Mouse (Mus musculus) cerebellum, postnatal 36 days (tissue): ENCODE results near the gene Bax.
"Not testable (repeated sequence)": the region's sequence is repeated elsewhere in the genome, so short reads cannot be mapped to it uniquely, and the experiment has no call there.

Source experiments
- DNase-seq, 2 experiments: peaks; one replicate each; pipeline ENCODE4 v3.0.0; 2021 to 2022; ENCODE audit warnings: mixed read lengths in 2 of 2

Bax gene

DNA sequence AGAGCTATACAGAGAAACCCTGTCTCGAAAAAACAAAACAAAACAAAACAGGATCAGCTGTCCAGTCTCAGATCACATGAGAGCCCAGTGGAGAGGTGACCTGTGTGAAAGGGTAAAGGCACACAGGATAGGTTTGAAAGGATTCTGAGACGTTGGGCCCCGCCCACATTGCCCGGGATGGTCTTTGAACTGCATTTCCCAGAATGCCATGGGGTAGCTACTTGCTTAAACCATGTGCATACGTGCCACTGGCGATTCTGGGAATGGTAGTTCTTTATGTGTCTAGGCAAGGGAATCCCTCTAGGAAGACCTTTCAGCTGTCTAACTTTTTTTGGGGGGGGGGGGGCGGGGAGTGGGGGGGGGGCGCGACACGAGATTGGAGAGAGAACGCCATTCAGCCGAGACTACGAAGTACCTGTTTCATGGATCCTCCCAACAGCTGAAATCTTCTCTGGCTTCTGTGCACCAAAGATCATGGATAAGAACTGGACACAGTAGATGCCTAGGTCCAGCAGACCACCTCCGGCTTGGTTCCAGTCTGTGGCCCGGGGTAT is 14.8 kb upstream of the Bax start, which contains the start of gene Tulp2:
Gene Tulp2, plus strand, starts transcription at position 504 of the 554 bp plus-strand sequence.
- DNase-seq: peak; percentile 66 to 71

- DNase-seq: not testable (repeated sequence)
These were observed 13.6 kb upstream of the Bax start for GRCm38 (mm10) chr7:45480310-45480709.

DNA sequence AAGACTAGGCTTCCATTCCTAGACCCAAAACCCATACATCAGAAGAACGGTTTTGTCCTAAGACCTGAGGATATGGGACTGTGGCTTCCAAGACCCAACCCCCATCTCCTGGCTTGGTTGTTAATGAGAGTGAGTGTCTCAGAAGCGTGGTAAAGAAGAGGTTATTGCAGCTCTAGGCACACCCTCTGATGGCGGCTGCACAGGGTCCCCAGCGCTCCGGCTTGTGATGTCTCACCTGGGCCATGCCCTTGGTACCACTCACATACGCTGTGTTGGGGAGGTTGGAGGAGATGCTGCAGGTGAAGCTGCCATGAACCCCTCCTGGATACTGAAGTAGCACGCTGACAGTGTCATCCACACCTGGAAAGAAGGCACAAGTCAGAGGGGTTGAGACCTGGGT is 12.1 kb upstream of the Bax start:
- no peak for DNase-seq

DNA sequence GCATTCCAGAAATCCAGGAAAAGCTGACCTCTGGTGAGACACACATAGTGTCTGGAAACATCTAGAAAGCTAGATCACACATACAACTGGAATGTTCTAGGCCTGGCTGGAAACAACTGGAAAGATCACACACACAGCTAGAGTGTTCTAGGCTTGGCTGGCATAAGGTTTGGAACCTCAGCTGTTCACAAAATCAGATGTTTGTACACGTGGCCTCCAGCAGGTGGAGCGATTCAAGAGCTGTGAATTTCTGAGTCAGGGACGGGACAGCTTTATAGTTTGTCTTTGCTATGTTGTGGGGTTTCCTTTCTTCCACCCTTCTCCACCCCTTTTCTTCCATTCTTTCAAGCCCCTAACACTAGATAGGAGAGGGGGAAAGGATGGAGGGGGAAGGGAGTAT is 10.3 kb upstream of the Bax start:
- DNase-seq: peak; percentile 74 to 81

GRCm38 (mm10) chr7:45476453-45476852 is 9.8 kb upstream of the Bax start:
- DNase-seq: no peak

DNA sequence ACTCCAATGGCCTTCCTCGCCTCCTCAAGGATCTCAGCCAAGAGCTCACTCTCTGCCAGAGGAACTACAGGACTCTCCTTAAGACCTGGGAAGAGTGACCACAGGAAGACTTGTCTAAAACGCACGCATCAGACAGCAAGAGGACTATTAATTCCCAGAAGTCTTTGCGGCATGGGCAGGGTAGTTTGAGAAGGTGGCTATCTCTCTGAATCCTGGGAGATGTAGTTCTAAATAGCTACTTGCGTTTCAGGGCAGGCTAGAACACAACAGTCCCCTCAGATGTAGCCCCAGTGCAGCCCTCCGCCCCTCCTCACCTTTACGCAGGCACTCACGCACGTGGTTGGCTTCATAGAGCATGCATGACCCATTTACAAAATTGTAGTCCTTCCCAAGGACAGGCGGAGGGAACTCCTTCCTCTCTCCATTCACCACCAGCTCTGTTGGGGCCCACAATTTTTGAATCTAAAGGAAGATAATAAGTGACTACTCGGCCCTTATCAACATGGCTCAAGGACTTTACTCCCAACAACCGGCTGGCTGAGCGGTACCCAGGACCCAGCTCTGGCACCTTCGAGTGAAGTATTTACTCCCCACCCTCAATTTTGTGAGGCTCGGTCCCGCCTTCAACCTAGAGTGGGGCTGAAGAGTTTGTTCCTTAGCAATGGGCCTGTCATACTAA is 8.7 kb upstream of the Bax start:
- DNase-seq: peak in 1 of 2 experiments; percentile 53

DNA sequence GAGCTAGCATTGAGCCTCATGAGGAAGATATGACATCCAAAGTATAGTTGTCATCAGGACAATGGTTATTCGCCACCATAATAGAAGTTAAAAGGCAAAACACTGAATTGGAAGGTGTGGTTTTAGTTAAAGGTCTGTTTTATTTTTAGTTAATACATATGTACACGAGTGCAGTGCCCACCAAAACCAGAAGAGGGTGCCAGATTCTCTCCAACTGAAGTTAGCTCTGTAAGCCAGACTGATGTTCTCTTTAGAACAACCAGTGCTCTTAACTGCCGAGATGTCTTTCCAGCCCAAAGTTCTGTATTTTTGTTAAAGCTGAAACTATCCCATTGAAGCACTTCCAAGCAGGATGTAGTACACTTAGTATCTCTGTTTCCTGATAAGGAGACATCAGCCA is 4.2 kb upstream of the Bax start:
- DNase-seq: peak; percentile 76 to 84

DNA sequence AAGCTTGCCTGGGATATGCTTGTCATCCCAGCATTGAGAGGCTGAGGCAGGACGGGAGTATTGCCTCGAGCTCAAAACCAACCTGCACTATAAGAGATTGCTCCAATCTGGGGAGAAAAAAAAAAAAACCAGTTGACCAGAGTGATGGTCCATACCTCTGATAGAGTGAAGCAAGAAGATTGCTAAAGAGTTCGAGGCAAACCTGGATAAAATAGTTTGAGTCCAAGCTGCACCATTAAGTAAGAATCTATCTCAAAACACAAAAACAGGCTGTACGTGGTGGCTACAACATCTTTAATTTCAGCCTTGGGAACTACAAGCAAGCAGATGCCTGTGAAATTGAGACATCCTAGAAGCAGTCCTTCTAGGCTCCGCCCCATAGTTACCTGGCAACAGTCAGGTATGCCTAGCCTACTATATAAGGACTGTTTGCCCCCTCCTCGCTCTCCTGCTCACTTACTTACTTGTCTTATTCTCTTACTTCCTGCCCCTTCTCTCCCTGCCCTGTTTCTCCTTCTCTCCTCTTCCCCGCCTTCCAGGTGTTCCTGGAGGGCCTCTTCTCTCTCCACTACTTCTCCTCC is 482 bp upstream of the Bax start:
- DNase-seq: no peak

- DNase-seq: no peak
These were observed 1.1 kb downstream of the Bax start for GRCm38 (mm10) chr7:45465549-45465948.

- DNase-seq: no peak
These were observed 1.6 kb downstream of the Bax start for GRCm38 (mm10) chr7:45465112-45465511.

DNA sequence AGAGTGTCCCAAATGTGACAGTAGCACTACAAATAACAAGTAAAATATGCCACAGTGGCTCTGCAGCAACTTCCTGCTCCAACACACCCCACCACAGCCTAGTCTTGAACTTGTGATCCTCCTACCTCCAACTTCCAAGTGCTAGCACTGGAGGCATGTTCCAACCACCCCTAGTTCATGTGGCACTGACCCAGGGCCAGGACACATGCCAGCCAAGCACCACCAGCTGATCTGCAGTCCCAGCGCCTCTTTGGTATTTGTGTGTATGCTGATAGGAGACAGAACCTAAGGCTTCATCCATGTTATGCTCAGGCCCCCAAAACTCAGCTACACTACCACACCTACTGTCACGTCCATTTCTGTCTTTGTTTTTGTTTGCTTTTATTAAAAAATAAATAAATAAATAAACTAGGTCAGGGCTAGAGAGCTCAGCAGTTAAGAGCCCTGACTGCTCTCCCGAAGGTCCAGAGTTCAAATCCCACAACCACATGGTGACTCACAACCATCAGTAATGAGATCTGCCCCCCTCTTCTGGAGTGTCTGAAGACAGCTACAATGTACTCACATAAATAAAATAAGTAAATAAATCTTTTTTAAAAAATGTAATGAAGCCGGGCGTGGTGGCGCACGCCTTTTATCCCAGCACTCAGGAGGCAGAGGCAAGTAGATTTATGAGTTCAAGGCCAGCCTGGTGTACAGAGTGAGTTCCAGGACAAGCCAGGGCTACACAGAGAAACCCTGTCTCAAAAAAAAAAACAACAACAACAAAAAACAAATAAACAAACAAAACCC is 2.5 kb downstream of the Bax start:
- no peak for DNase-seq

DNA sequence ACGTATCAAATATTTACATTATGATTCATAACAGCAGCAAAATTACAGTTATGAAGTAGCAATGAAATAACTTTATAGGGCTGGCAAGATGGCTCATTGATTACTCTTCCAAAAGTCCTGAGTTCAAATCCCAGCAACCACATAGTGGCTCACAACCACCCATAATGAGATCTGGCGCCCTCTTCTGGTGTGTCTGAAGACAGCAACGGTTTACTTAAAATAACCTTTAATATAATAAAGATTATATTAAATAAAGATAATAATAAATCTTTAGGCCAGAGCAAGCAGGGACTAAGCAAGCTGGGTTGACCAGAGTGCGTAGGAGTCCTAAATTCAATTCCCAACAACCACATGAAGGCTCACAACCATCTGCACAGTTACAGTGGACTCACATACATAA is 3.8 kb downstream of the Bax start:
- DNase-seq: not testable (repeated sequence)

DNA sequence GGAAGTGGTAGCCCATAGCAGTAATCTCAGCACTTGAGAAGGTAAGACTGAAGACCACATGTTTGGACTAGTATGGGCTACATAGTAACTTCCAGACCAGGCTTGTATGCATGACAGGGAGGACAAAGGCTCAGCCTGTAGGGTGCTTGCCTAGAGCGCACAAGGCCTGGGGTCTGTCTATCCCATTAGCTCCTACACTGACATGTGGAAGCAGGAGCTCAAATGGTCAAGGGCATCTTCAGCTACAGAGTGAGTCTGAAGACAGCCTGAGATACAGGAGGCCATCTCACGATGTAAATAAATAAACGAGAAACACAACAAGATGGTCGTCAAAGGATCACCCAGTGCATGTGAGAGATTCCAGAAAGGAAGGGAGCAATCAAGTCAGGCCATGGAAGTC is 4.4 kb downstream of the Bax start:
- DNase-seq: no peak

- DNase-seq: no peak
These were observed 4.9 kb downstream of the Bax start for GRCm38 (mm10) chr7:45461781-45462180.

GRCm38 (mm10) chr7:45461326-45461725 is 5.4 kb downstream of the Bax start:
- no peak for DNase-seq

- DNase-seq: peak in 1 of 2 experiments; percentile 40
These were observed 5.8 kb downstream of the Bax start for GRCm38 (mm10) chr7:45460860-45461314.

DNA sequence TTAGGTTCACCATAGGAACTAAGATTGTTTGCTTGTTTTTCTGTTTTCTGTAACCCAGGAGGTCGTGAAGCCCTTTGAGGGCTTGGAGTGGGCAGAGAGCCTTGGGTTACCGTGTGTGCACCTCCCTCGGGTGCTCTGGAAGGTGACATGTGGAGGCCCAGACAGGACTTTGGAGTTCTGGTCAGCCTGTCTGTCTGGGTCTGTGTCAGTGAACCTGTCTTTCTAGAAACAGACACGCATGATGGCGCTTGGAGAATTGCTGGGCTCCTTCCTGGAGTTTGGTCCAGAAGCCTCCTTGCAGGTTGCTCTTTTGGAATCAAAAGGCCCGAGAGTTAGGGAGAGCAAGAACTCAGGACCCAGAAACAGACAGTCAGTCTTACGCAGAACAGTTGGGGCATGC is 6.3 kb downstream of the Bax start:
- no peak for DNase-seq

DNA sequence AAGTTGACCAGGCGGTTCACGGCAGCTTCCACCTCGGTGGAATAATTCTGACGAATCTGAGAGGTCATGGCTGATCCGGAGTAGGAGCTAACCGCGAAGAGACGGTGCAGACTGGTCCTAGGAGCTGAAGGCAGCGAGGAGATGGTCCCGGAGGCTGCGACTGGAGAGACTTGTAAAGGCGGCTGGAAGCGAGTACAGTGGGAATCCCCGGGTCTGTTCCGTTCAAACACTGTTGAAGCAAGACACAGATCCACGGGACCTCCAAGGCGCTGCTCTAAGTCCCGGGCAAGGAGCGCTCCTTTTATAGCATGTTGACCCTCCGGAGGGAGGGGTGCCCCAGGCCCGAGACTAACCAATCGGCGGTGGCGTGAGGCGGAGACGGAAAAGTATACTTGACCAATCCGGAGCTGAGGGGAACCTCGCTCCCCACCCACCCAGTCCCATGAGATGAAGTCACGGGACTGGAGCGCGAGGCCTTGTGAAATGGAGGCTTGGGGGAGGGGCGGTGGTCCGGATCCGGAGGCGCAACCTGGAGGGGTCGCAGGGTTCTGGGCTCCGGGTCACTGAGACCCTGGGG is 7.0 kb downstream of the Bax start, which contains the start of gene Ftl1:
Gene Ftl1, minus strand, starts transcription at position 321 of the 577 bp plus-strand sequence.
- peak; percentile 94 for DNase-seq

DNA sequence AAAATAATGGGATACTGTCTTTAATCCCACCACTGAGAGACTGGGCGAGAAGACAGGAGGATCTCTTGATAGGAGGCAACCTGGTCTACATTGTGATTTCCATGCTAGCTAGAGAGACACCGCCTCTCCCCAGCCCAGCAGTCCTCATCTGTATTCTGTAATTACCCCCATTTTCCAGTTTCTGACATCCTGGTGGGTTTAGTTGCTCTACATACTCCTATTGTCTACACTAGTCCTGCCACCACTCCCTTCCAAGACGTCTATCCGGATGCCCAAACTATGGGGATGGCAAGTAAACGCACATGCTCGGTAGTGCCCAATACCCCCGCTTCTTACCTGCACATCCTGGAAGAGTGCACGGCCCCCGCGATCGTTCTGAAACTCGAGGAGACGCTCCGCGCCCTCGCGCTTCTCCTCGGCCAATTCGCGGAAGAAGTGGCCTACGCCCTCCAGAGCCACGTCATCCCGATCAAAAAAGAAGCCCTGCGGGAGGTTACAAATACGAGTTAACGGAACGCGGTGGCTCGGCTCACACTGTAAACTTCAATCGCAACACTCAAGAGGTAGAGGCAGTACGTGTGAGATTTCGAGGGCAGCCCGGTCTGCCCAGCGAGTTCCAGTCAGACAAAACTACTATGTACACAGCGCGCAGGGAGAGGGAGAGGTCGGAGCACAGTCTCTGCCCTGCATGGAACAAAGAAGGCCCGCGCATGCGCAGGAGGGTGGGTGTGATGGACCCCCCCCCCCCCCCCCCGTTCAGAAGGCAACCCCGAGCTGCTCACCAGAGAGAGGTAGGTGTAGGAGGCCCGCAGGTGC is 7.7 kb downstream of the Bax start:
- DNase-seq: peak; percentile 83 to 86

DNA sequence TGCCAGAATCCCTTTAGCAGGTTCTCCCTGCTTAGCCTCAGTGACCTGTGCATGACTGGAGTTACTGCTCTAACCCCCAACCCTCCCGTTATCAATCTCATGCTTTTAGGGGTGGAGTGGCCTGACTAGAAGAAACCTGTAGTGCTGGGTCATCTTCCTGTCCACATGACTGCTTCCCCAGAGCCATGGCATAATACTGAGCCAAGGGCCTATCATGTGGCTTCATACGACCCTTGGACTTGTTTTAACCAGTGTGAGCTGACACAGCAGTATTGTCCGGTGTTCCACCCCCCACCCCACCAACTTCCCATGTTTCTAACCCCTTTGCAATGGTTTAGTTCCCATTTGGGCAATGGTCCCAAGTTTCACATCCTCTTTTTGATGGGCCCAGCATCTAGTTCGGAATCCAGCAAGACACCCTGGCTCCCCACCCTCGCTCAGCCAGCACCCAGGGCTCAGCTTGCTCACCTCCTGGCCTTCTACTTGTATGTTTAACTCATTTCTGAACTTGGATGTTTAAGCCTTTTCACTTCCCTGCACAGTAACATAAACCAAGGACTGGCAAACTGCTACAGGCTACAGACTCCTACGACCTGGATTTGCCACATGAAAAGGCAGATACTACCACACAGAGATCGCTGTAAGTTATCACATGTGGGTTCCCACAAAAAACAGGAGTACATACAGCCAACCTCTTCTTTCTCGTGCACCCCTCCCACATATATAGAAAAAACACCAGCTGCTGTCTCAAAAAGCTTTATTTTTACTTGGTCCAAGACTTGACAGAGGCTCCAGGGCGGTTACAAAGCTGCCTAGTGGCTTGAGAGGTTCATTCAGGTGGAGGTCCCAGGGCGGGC is 9.3 kb downstream of the Bax start:
- DNase-seq: no peak

DNA sequence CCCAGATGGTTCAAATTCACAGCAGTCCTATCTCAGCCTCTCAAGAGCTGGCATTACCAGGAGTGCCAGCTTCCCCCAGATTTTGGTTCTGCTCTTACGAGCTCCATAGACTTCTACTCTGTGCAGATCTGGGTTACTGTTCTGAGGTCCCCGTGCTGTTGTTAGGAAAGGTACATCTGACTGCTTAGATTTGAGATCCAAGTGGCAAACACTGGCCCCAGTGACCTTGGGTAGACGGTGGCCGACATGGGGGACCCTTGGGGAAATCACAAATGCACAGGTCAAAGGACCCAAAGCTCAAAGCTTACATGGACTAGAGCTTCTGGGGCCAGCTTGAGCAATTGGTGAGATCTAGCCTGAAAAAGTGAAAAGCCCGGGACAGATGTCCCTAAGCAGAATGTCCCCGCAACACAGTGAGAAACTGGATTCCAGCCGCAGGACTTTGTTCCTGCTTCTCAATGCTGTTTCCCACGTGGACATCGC is 9.9 kb downstream of the Bax start:
- DNase-seq: no peak
